Mouse (Mus musculus) heart, postnatal 4 days (tissue): Measurements from ENCODE around the gene Cdh23. TPM values are rescaled to one million over a fixed set of nuclear protein-coding genes. Genes with fewer than 3 reads are reported as not detected.

Experiments
- DNase-seq: peaks from one replicate; pipeline ENCODE4 v3.0.0; 2021
- total RNA-seq, 2 experiments: library from RNA; stranded (reverse); gene quantifications; 2 replicates each; pipeline ENCODE4 v1.2.3; 2021

Cdh23 gene
- total RNA-seq, 2 experiments from 2014 or later = 4.0 to 4.4 TPM

DNA sequence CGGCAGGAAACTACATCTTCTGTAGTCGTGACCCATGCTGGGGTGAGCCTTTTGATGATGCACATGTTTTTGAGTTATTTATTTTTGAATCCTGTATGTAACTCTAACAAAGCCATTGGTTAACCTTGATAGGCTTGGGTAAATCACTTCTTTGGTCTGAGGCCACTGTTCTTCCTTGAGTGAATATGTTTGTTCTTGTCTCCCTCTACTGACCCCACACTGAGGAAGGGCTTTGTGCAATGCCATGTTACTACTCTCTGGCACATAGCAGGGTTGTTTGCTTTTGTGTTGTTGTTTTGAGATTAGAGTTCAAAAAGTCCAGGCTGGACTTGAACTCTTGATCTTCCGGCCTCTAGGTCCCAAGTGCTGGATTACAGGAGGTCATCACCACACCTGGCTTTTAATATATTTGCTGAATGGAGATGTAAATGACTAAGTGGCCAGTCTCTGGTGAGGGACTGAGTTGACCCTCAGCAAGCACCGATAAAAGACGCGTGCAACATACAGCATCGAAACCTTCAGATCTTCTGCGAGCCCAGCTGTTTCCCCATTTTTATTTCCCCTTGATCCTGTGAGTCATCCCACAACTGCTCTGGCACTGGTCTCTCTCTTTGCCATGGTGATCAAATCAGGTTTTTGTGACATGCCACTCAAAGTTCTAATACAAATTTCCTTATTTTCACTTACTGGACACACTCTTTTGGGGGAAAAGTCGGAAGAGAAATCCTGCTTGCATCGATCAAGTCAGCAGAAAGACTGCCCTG, 298.1 kb downstream of the Cdh23 start:
- DNase-seq = no peak

GRCm38 (mm10) chr10:60395605-60396004, 300.7 kb downstream of the Cdh23 start:
- DNase-seq = no peak

- no peak for DNase-seq
Observed at GRCm38 (mm10) chr10:60394936-60395335, 301.4 kb downstream of the Cdh23 start.

DNA sequence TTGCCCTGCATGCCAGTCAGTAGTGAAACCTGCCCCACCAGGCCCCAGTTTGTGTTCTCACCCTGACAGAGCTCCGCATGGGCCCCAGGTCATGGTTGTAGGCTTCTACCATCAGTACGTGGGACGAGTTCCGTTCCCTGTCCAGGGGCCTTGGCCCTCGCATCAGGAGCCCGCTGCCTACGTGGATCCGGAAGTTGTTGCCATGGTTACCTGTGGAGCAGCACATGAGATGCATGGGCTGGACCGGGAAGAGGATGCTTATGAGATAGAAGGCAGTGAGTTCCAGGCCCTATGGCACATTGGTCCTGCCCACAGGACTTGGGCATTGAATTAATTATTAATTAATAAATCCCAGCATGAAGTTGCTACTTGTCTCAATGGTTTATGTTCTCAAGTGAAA, 304.6 kb downstream of the Cdh23 start:
- DNase-seq = no peak

DNA sequence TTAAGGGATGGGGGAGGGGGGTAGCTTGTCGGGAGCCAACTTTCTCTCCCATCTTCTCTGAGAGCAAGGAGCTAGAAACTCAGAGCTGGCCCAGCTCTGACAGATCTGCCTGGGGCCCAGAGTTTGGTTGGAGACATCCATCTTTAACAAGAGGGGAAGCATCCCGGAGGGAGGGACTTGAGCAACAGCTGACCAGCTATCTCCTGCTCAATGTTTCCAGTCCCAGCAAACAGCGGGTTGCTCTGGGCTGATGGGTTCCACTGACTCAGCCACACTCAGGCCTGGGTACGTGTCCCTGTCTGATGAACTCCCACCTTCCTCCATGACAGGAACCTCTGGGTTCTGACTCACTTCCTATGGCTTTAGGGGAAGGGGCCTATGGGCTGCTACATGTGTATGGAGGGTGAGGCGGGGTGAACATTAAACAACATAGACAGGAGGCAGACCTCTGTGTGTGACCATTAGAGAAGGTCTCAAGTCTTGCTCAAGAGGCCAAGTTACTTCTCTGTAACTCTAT, 305.3 kb downstream of the Cdh23 start:
- DNase-seq = no peak

DNA sequence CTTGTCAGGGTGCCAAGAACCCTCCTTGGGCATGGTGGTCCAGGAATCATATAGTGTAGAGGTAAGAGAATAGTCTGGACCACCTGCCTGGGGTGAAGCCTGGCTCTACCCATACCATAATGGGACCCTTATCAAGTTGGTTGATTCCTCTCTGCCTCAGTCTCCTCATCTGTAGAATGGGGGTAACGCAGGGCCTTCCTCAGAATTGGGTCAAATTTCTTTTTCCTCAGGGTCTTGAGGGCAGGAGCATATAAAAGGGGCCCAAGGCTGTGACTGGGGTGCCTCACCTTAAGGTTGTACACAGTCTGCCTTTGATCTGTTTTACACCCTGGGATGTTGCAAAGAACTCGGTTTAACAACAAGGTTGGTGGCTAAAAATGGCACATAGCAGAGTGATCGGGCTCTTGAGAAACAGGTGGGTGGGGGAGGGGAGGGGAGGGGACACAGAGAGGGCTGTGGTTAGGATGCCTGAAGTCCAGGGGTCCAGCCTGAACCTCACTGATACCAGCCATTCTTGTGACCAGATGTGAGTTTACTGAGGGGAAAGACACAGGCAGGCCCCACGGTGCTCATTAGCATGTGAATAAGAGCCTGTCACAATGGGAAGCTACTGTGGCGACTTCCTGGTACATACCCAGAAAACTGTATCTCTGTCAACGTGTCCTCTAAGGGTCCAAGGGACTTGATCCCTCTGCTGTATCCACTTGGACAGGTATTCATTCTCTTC, 305.9 kb downstream of the Cdh23 start:
- DNase-seq = no peak

DNA sequence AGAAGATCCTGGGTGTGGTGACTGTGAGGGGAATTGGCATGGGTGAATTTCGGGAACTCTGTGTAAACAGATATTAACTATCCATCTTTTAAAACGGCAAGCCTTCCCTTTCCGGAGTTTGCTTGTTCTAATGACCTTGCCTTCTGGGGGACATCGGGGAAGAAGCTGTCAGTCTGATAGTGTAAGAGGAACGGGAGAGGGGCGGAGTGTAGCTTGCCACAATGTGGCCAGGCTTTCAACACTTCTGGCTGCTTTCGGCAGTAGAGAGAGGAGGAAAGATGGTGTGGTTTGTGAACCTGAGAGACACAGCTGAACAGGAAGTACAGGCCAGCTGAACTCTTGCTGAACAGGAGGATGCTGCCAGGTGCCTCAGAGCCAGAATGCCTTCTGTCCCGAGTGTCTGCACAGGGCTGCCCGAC, 306.8 kb downstream of the Cdh23 start:
- DNase-seq = peak; percentile 36

- no peak for DNase-seq
Observed at GRCm38 (mm10) chr10:60388332-60388731, 308.0 kb downstream of the Cdh23 start.

DNA sequence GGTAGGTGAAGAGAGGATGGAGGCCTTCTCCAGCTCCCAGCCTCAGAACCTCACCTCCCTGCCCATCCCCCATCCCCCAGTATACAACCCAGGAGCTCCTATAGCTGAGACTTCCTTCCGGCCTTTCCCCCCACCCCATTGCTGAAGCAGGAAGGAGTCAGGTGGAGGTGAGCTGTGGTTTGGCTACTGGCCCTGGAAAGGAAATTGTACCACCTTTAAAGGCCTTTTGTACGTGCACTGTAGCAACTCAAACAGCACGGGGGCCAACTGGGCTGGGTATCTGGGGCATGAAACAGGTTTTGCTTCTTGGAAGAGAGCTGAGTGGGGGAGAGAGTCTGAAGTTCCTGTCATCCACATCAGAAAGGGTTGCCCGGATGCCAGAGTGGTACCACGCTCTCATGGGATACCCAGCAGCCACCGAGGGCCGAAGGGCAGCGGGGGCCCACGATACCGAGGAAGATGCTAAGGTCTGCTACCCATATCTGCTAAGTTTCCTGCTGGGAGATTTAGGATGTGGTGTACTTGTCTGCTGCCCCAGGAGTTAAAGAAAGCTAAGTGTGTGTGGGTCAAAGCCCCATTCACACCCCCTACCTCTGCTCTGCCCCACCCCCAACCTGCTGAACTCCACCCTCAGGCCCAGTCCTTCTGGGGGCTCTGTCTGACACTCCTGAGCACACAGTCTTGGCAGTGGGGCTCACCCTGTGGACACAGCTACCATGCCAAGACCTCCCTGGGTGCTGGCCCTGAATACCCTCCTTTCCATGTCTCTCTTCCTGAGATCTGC, 315.0 kb downstream of the Cdh23 start:
- DNase-seq = no peak

GRCm38 (mm10) chr10:60380229-60380628, 316.1 kb downstream of the Cdh23 start:
- DNase-seq = no peak

DNA sequence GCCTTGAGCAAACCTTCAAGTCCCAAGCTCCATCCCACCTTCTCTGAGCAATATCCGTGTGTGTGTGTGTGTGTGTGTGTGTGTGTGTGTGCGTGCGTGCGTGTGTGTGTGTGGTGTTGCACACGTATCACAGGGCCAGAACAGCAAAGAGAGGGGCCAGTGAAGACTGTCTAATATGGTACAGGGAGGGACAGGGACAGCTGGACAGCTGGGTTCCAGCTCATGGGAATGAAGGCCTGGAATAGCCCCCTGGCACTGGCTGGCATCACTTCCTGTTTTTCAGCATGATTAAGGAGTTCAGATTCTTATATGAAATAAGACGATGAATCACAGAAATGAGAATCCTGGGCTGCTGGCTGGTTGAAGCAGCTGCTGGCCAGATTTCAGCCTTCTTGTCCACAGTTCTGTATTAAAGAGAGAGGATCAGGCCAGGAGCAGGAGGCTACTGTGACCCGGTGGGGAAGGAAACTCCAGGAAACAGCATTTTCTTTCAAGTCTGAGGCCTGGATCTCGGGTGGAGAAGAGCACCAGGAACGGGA, 316.8 kb downstream of the Cdh23 start:
- no peak for DNase-seq

DNA sequence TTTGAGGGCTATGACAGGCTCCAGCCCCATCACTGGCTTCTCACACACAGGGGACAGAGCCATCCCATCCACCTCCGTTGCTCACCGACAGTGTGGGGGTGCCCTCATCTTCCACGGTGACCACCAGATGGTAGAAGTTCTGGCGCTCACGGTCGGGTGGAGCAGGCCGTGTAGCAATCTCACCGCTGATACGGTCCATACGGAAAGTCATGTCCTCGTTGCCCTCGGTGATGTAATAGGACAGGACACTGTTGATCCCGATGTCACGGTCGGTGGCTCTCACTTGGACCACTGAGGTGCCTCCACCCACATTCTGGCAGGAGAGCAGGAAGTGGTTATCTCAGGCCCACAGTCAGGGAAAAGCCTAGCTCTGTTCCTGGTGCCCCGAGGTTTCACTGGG, 319.6 kb downstream of the Cdh23 start:
- no peak for DNase-seq

GRCm38 (mm10) chr10:60373937-60374578, 322.2 kb downstream of the Cdh23 start:
- DNase-seq = peak; percentile 47

DNA sequence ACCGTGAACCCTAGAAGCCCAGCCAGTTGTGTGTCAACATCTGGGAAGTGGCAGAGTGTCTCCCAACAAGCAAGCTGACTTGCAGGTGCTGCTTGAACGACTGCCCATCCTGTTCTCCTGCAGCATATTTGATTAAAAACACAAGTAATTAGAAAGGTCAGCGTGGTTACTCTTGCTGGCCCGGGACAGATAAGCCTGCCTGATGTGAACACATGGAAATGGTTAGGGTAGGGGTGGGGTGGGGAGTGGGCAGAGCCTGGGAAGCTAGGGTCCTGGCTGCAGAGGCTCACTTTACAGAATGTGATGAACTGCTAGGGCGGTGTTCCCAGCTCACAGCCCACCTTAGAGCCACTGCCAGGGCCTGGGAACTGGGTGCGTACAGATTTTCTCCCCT, 322.8 kb downstream of the Cdh23 start:
- no peak for DNase-seq

GRCm38 (mm10) chr10:60371596-60372386, 324.5 kb downstream of the Cdh23 start:
- no peak for DNase-seq

DNA sequence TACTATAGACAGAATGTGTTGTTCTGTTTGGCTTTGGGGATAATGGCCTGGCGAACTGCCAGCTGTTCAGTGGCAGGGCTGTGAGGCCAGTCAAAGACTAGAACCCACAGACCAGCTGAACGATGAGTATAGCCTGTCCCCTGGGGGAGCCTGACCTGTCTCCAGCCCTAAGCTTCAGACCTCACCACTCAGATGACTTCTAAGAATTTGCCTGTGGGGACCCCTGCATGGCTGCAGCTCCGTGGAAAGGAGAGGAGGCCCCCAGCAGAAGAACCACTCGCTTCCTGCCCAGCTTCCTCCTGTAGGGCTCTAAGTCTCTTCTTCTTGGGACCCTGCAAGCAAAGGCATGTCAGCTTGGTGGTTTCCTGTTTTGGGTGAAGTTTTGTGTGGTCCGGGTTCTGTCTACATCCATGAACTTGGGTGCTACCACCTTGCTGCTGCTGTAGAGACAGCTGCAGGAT, 325.7 kb downstream of the Cdh23 start:
- DNase-seq = no peak

DNA sequence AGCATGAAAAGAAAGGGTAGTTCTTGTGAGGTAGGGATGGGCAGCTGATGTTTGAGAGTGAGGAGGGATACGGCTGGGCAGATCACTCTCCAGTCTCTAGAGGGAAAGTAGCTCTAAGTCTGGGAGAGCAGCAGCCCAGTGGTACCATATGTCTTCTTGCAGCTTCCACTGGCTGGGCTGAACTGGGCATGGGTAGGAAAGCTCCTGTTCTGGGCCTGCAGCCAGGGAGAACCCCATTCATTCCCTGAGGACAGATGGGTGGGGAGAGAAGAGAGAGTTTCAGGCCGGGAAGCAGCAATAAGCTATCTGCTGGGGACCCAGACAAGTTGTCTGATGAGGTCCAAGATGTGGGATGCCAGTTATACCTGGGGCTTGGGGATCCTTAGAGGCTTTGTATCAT, 326.2 kb downstream of the Cdh23 start:
- DNase-seq = no peak

- no peak for DNase-seq
Observed at GRCm38 (mm10) chr10:60369405-60369804, 326.9 kb downstream of the Cdh23 start.

- no peak for DNase-seq
Observed at GRCm38 (mm10) chr10:60367904-60368303, 328.4 kb downstream of the Cdh23 start.

GRCm38 (mm10) chr10:60367145-60367544, 329.1 kb downstream of the Cdh23 start:
- no peak for DNase-seq

DNA sequence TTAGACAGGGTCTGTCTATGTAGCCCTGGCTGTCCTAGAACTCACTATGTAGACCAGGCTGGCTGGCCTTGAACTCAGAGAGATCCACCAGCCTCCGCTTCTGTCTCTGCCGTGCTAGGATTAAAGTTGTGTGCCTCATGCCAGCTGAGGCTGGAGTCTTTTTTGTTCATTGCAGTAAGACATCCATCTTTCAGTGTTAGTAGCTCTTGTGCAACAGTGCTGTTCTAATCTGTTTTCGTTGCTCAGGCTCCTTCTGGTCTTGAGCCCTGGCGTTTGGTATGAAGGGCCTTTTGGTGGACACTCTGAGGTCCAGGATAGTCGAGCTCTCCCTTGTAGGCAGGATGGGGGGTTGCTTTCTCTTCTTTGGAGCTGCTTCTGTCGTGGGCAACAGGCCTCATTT, 332.9 kb downstream of the Cdh23 start:
- DNase-seq = no peak
